Mouse (Mus musculus) cerebellum, adult 2 months (tissue): ENCODE results near the gene Mrpl43.

ENCODE experiments used
- CTCF ChIP-seq: fragments of 200-500 bp; IDR thresholded peaks from 2 replicates; pipeline ENCODE4 v1.5.1; 2011; ENCODE audit warnings: low read depth, mild to moderate bottlenecking, control low read depth, low read length, moderate library complexity, borderline replicate concordance; ENCODE audit not compliant: insufficient read depth
- POLR2A ChIP-seq: fragments of 200-500 bp; IDR thresholded peaks from 2 replicates; pipeline ENCODE4 v1.6.1; 2011; ENCODE audit warnings: low read length, control low read depth, borderline replicate concordance; ENCODE audit not compliant: insufficient read depth

DNA sequence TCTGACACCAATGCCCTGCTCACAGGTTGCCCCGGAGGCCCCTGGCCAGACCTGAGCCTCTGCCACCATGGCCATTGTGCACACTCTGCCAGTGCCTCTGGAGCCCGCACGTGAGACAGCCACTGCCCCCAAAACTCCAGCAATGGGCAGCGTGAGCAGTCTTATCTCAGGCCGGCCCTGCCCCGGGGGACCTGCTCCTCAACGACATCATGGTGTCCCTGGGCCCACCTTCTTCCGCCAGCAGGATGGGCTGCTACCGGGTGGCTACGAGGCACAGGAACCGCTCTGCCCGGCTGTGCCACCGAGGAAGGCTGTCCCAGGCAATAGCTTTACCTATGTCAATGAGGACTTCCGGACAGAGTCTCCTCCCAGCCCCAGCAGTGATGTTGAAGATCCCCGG lies 15.1 kb upstream of the Mrpl43 start:
- TF ChIP-seq CTCF (no peak), POLR2A (no peak)
